Comparison of ENCODE assay signal across 8 mouse cellular contexts in the genomic region with DNA sequence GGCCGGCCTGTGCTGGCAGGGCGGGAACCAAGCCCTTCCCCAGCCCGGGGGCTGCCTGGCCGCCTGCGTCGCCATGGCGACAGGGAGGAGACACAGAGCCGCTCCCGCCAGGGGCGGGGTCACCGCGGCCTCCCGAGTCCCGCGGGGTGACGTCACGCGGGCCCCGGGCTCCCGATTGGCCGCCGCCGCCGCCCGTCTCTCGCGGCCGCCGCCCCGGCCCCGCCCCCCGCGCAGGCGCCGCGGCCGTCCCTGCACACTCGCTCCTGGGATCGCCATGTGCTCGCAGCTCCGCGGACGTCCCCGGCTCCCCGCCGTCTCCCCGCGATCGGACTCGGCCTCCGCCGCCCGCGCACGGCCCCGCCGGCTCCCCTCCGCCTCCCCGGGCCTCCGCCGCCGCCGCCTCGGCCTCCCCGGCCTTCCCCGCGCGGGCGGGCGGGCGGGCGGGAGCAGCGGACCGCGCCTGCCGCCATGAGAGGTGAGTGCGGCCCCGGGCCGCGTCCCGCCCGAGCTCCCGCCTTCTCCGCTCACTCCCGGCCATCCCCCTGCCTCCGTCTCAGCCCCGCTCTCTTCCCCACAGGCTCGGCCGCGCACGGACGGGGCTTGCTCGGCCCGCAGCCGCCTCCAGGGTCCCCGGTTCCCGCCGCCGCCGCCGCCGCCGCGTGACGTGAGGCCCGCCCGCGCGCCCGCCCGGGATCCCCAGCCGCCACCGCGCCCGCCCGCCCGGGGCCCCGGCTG. TPM values are rescaled to one million over a fixed set of nuclear protein-coding genes. Genes with fewer than 3 reads are reported as not detected.
DNase-seq lines count a peak whose midpoint lies in the region; ATAC-seq lines count a peak whose summit lies in the region.
"Not testable (repeated sequence)": the region's sequence is repeated elsewhere in the genome, so short reads cannot be mapped to it uniquely, and the experiment has no call there.

Gene Gm21887, plus strand, starts transcription at position 644 of the 735 bp plus-strand sequence.

- intact Hi-C loops in gastrocnemius, postnatal 14 days (cut with DNase I; ENCODE audit: low total_unique reads); left cerebral cortex, postnatal 14 days (cut with DNase I): not testable (repeated sequence)

- peak; percentile 99 for DNase-seq in adrenal gland, adult (ENCODE audit: inconsistent age in 2 of 2, low spot score in 1 of 2)
- DNase-seq in embryo, embryonic 10 days (ENCODE audit: low spot score) = peak; percentile 82
- DNase-seq in gastrocnemius, postnatal 14 days = peak; percentile 97
- peak; percentile 96 to 97 for DNase-seq in left cerebral cortex, postnatal 14 days (ENCODE audit: low spot score in 2 of 2)
- DNase-seq in right cerebral cortex, postnatal 25 days = peak; percentile 99
- peak; percentile 88 to 98 for DNase-seq in urinary bladder, postnatal 36 days (ENCODE audit: low spot score in 2 of 2)

- peak; percentile 49 for ATAC-seq in inflammation-experienced regulatory T-cells, adult 6 months
- ATAC-seq in megakaryocyte-erythroid progenitor cell, adult 5-6 weeks (replicated peaks; ENCODE audit: low FRiP score, low TSS enrichment, poor library complexity, severe bottlenecking) = peak; percentile 51

RNA-seq across cellular contexts. Expression of gene Gm21887, which starts in this region (rescaled TPM):
- total RNA-seq in gastrocnemius, postnatal 14 days (2021) = 10 to 100 TPM; 32.5 to 36.1 TPM
- 10 to 100 TPM in 2 of 3 experiments, under 1 TPM in 1; 0.88 to 24.9 (median 14.6) TPM for polyA plus RNA-seq in inflammation-experienced regulatory T-cells, adult 6 months (2017; shearing (Covaris generic))
- 100 to 1,000 TPM; 193 to 282 TPM for total RNA-seq in left cerebral cortex, postnatal 14 days (2021)
- total RNA-seq in megakaryocyte-erythroid progenitor cell, adult 5-6 weeks (2014; fragmentation: Nextera tagmentation) = 80.7 and 142 TPM in 2 replicates
- 87.0 and 105 TPM in 2 replicates for total RNA-seq in megakaryocyte-erythroid progenitor cell, adult 5-6 weeks (2017)

Comparison
In these comparisons a context has a peak if more than half of its experiments do, and no peak if none do; other contexts are left out.
1. Peak in every context shown above with its lines: DNase-seq and ATAC-seq.